Mouse (Mus musculus): Measurements from ENCODE around the gene Lsm2.
"Not testable (repeated sequence)": the region's sequence is repeated elsewhere in the genome, so short reads cannot be mapped to it uniquely, and the experiment has no call there.

DNA sequence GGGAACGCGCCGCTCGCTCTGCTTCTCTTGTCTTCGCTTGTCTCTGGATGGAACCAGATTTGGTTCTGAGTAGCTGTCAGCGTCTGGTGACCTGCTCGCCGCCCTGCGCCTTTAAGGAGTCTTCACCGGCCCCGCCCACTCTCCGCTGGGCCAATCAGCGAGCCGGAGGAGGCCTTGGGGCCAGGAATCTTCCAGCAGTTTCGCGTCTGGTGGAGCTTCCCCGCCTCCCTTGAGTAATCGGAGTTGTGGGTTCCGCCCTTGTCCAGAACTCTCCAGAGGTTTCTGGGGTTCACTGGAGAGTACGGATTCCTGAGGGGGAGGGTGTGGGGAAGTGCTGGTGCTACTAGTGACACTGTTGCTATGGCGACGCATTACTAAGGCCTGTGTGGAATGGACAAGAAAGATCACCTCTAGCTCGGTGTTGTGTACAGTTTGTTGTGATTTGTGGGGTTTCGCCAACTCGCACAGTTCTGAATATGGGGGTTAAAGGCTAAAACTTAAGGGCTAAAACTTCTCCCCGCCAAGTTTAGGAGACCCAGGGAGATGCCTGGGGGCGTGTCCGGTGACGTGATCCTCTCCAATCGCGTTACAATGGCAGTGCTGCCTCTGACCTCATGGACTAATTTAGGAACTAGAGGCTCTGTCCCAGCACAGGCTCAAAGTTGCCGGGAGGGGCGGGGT, 9.5 kb upstream of the Lsm2 start, which contains the start of the genes Hspa1a and Hspa1l:
- not testable (repeated sequence) for TF ChIP-seq CTCF (IDR thresholded peaks at IDR 0.05; ENCODE audit: borderline replicate concordance, extremely low read depth, insufficient read depth, insufficient read length); POLR2A (IDR thresholded peaks at IDR 0.05; ENCODE audit: borderline replicate concordance, extremely low read depth, insufficient read depth, insufficient read length, poor library complexity, severe bottlenecking)
